Mouse (Mus musculus) yolk sac, embryonic 10.5 days (tissue): ENCODE results near the gene Itgb3bp.

ENCODE experiments used
- DNase-seq: peaks from one replicate; pipeline ENCODE4 v3.0.0-alpha.2; 2017; ENCODE audit warnings: low spot score

The Itgb3bp gene

GRCm38 (mm10) chr4:99724331-99724730, 205.3 kb downstream of the Itgb3bp start:
- no peak for DNase-seq

DNA sequence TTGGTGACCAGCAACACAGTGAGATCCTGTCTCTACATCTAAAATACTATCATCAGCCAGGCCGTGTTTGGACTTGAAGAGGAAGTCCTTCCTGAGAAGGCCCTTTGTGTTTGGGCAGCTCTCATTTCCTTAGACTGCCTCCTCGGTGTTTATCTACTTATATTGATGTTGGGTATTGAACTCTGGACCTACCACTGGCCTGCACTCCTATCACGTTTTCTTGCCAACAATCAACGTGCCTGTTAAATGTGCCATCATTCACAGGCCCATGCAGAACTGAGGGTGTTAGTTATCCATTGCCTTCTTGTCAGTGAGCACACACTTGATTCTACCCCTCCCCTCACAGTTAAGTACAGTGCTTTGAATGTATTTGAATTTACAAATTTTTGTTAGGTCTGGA, 211.7 kb downstream of the Itgb3bp start:
- DNase-seq, result no peak

DNA sequence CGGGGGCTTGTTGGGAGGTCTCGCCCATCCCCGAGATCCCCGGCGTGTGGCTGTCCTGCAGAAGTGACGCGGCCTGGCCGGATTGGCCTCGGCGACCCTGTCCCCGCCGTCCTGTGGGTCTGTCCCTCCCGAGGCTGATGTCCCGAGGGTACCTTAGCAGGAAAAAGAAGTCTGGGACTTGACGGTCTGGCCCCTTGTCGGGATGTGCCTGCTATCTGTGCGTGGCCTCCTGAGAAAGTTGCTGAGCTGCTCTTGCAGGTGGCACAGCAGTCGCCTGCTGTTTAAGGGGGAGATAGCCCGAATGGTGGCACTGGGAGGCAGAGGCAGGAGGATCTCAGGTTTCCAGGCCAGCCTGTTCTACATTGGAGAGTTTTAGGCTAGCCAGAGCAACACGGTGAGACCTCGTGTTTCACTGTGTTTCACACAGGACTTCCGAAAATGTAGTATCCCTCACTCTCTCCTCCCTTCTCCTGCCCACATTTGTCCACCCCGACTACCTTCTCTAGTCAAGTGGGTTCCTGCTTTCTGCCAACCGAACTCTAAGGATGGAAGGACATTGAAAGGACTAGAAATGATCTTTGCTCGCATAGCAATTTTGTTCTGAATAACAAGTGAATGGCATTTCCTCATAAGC, 213.7 kb downstream of the Itgb3bp start:
- no peak for DNase-seq
